Mouse (Mus musculus) midbrain, embryonic 15.5 days (tissue): ENCODE measurements at regions not wholly inside any gene's neighbourhood (a gene's known extent, or its start where the extent isn't known, plus 50 kb on each side); places are given as distances from the start of the nearest gene placed in this dataset.

Source experiments
- ATAC-seq: fragments of 200-750 bp; cut with Nextera tagmentation; replicated peaks from 2 replicates; pipeline ENCODE4 v1.8.0; 2017; ENCODE audit warnings: moderate TSS enrichment
- H3K27ac ChIP-seq: fragments of 300-500 bp; sonication (generic); 2 replicates; pipeline ENCODE4 v1.5.1; 2015; ENCODE audit warnings: mild to moderate bottlenecking, inconsistent platforms
- H3K27me3 ChIP-seq: fragments of 300-500 bp; sonication (generic); replicated peaks from 2 replicates; pipeline ENCODE4 v1.6.1; 2015; ENCODE audit warnings: inconsistent platforms
- H3K36me3 ChIP-seq: fragments of 300-500 bp; sonication (generic); replicated peaks from 2 replicates; pipeline ENCODE4 v1.6.1; 2015; ENCODE audit warnings: inconsistent platforms
- H3K4me1 ChIP-seq: fragments of 300-500 bp; sonication (generic); 2 replicates; pipeline ENCODE4 v1.6.1; 2015; ENCODE audit warnings: inconsistent platforms
- H3K4me2 ChIP-seq: fragments of 300-500 bp; sonication (generic); 2 replicates; pipeline ENCODE4 v1.6.1; 2015; ENCODE audit warnings: inconsistent platforms, mild to moderate bottlenecking, moderate library complexity
- H3K4me3 ChIP-seq: fragments of 300-500 bp; sonication (generic); 2 replicates; pipeline ENCODE4 v1.5.1; 2015; ENCODE audit warnings: mild to moderate bottlenecking, inconsistent platforms
- H3K9ac ChIP-seq: fragments of 300-500 bp; sonication (generic); 2 replicates; pipeline ENCODE4 v1.6.1; 2015; ENCODE audit warnings: mild to moderate bottlenecking, inconsistent platforms
- H3K9me3 ChIP-seq: fragments of 300-500 bp; sonication (generic); 2 replicates; pipeline ENCODE4 v1.6.1; 2016; ENCODE audit warnings: inconsistent platforms
- WGBS: fragments of 180-500 bp; shearing (Covaris S2); methylation state at CpG from one replicate; pipeline ENCODE4 v1.1.7; 2015; ENCODE audit warnings: mixed read lengths; 5-methylcytosine and 5-hydroxymethylcytosine counted together

DNA sequence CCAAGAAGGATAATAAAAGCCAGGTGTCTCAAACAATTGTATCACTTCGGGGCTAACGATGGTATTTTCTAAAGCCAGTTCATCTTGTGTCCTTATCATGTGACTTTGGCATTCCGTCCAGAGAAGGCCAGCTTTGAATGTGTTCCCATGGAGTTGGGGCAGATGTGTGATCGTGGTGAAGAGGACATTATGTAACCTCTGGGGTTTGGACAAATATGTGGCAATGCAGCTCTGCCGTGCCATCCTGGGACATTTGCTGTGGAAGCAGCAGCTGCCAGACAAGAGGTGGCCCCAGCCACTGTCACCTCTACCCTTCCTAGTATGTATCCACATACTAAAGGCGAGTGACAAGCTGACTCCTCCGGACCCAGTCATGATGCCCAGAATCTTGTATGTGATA, 60.8 kb upstream of the Prok2 start:
- H3K9me3 ChIP-seq: no peaks in the 10 kb centered on the region
- H3K4me3 ChIP-seq: no peak overlapping the region
- H3K9ac ChIP-seq: no peak overlapping the region
- no peak for ATAC-seq
- no peaks in the 10 kb centered on the region for H3K27me3 ChIP-seq
- no peaks in the 10 kb centered on the region for H3K4me1 ChIP-seq
- H3K27ac ChIP-seq: no peak overlapping the region
- H3K4me2 ChIP-seq: no peak overlapping the region
- no peaks in the 10 kb centered on the region for H3K36me3 ChIP-seq
- 90% methylated on average over 7 of the region's 7 CpGs for WGBS

DNA sequence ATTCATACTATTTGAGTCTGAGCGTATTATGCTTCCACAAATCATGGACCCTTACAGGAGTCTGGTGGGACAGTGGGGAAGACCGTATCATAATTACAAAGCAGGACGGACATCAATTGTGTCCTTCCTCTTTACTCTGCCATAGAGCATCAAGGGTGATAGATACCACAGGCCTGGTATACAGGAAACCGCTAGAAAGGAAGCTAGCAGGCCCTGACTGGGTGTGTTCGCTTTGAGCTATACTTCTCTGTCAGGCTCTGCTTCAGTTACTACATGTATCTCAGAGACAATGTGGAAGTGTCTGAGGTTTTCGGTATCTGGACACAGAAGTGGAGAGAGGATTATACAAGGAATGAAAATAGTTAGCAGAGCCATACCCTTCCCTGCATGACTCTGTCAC, 59.0 kb upstream of the Prok2 start:
- Histone ChIP-seq H3K4me3 (no peak overlapping the region), H3K27me3 (no peaks in the 10 kb centered on the region), H3K36me3 (no peaks in the 10 kb centered on the region), H3K9ac (no peak overlapping the region), H3K4me2 (no peak overlapping the region), H3K27ac (no peak overlapping the region), H3K9me3 (no peaks in the 10 kb centered on the region), H3K4me1 (no peaks in the 10 kb centered on the region)
- ATAC-seq: no peak
- WGBS: 88% methylated on average over 6 of the region's 6 CpGs

DNA sequence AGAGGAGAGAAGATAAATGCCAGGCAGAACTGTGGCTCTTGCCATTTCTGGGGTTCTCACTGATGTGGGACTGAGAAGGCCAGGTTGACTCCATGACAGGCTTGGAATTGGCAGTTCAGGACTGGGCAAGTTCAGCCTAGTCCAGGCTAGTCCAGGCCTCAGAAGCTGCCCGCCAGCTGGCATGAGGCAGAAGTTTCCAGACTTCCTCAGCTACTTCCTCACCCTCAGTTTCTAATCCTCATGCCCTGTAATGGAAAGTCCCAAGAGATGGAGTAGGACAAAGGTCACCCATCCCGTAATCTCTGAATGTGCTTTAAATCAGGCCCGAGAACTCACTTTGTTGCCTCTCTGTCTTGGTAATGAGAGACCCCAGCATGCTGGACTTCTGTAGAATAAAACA, 58.6 kb upstream of the Prok2 start:
- H3K9ac ChIP-seq: no peak overlapping the region
- 85% methylated on average over 3 of the region's 3 CpGs for WGBS
- H3K36me3 ChIP-seq: no peaks in the 10 kb centered on the region
- H3K4me2 ChIP-seq: no peak overlapping the region
- no peaks in the 10 kb centered on the region for H3K4me1 ChIP-seq
- no peak overlapping the region for H3K27ac ChIP-seq
- ATAC-seq: no peak
- H3K27me3 ChIP-seq: no peaks in the 10 kb centered on the region
- no peaks in the 10 kb centered on the region for H3K9me3 ChIP-seq
- H3K4me3 ChIP-seq: no peak overlapping the region

DNA sequence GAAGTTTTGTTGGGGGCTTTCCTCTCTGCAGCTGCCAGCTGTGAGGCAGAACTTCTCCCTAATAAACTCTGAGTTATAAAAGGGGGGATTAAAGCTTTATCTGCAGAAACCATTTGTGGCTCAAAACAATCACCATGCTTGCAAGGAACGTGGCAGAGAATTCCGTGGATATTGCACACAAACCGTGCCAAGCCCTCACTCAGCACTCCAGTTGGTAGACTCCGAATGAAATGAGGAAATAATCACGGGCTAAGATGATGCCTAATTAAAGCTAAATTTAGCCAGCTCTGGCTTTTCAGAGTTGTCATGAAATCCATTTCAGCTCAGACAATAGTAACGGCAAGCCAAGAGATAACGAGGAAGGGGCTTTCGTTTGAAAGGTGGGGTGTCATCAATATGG, 58.1 kb upstream of the Prok2 start:
- 48% methylated on average over 8 of the region's 8 CpGs for WGBS
- Histone ChIP-seq H3K27ac (no peak overlapping the region), H3K4me3 (no peak overlapping the region), H3K36me3 (no peaks in the 10 kb centered on the region), H3K9me3 (no peaks in the 10 kb centered on the region), H3K4me1 (no peaks in the 10 kb centered on the region), H3K9ac (no peak overlapping the region), H3K4me2 (no peak overlapping the region), H3K27me3 (no peaks in the 10 kb centered on the region)
- no peak for ATAC-seq

DNA sequence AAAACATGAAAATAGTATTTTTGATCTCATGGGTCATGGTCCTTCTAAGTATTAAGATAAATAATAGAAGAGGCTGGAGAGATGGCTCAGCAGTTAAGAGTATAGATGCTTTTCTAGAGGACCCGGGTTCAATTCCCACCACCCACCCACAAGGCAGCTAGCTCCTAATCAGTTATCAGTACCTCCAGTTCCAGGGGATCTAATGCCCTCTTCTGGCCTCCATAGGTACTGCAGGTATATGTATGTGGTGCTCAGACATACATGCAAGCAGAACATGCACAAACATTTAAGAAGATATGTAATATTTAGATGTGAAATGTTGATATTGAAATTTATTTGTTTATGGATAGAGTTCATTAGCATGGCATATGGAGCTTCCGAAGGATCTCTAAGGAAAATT, 56.8 kb upstream of the Prok2 start:
- no peak for ATAC-seq
- Histone ChIP-seq H3K36me3 (no peaks in the 10 kb centered on the region), H3K4me3 (no peak overlapping the region), H3K27ac (no peak overlapping the region), H3K4me1 (no peaks in the 10 kb centered on the region), H3K9ac (no peak overlapping the region), H3K9me3 (no peaks in the 10 kb centered on the region), H3K27me3 (no peaks in the 10 kb centered on the region), H3K4me2 (no peak overlapping the region)
- WGBS: 84% methylated on average over 2 of the region's 2 CpGs
